Mouse (Mus musculus) gastrocnemius, postnatal 10 days (tissue): ENCODE measurements around the gene Tmem229b. TPM values are rescaled to one million over a fixed set of nuclear protein-coding genes. Genes with fewer than 3 reads are reported as not detected.
"Not testable (repeated sequence)": the region's sequence is repeated elsewhere in the genome, so short reads cannot be mapped to it uniquely, and the experiment has no call there.

Source experiments
- DNase-seq: peaks from one replicate; pipeline ENCODE4 v3.0.0; 2021; ENCODE audit warnings: mixed read lengths
- total RNA-seq, 2 experiments: library from RNA; stranded (reverse); gene quantifications; 2 replicates each; pipeline ENCODE4 v1.2.3; 2021

Tmem229b gene
- total RNA-seq, 2 experiments from 2014 or later = 8.5 to 9.5 TPM

- DNase-seq = peak; percentile 51
Measured at GRCm38 (mm10) chr12:79006478-79007125, 825 bp downstream of the Tmem229b start.

GRCm38 (mm10) chr12:79006076-79006475 is 1.4 kb downstream of the Tmem229b start:
- no peak for DNase-seq

- DNase-seq = no peak
Measured at GRCm38 (mm10) chr12:79005456-79005855, 2.0 kb downstream of the Tmem229b start.

GRCm38 (mm10) chr12:79002978-79003377 is 4.4 kb downstream of the Tmem229b start:
- DNase-seq = no peak

GRCm38 (mm10) chr12:79002406-79002805 is 5.0 kb downstream of the Tmem229b start:
- DNase-seq = no peak

GRCm38 (mm10) chr12:78996711-78997110 is 10.7 kb downstream of the Tmem229b start:
- DNase-seq = no peak

GRCm38 (mm10) chr12:78996271-78996670 is 11.2 kb downstream of the Tmem229b start:
- no peak for DNase-seq

- DNase-seq = no peak
Measured at GRCm38 (mm10) chr12:78987581-78988081, 19.8 kb downstream of the Tmem229b start.

- DNase-seq = peak; percentile 71
Measured at GRCm38 (mm10) chr12:78984035-78984432, 23.4 kb downstream of the Tmem229b start.

- no peak for DNase-seq
Measured at GRCm38 (mm10) chr12:78983296-78984034, 24.0 kb downstream of the Tmem229b start.

GRCm38 (mm10) chr12:78981938-78982825 is 25.2 kb downstream of the Tmem229b start:
- no peak for DNase-seq

GRCm38 (mm10) chr12:78981131-78981530 is 26.3 kb downstream of the Tmem229b start:
- no peak for DNase-seq

- peak; percentile 14 for DNase-seq
Measured at GRCm38 (mm10) chr12:78980683-78981091, 26.7 kb downstream of the Tmem229b start.

GRCm38 (mm10) chr12:78977552-78977951 is 29.9 kb downstream of the Tmem229b start:
- DNase-seq = no peak

GRCm38 (mm10) chr12:78977078-78977477 is 30.3 kb downstream of the Tmem229b start:
- DNase-seq = no peak

GRCm38 (mm10) chr12:78975836-78976235 is 31.6 kb downstream of the Tmem229b start:
- DNase-seq = no peak

GRCm38 (mm10) chr12:78974767-78975166 is 32.7 kb downstream of the Tmem229b start:
- DNase-seq = peak; percentile 30

- no peak for DNase-seq
Measured at GRCm38 (mm10) chr12:78973779-78974178, 33.6 kb downstream of the Tmem229b start.

GRCm38 (mm10) chr12:78971649-78972048 is 35.8 kb downstream of the Tmem229b start:
- no peak for DNase-seq

- no peak for DNase-seq
Measured at GRCm38 (mm10) chr12:78970725-78971124, 36.7 kb downstream of the Tmem229b start.

GRCm38 (mm10) chr12:78964496-78964895 is 42.9 kb downstream of the Tmem229b start:
- DNase-seq = not testable (repeated sequence)

GRCm38 (mm10) chr12:78956405-78956804 is 51.0 kb downstream of the Tmem229b start:
- DNase-seq = no peak
